Mouse (Mus musculus) NIH3T3 (cell line): Measurements from ENCODE around the gene Plg.

ENCODE experiments used
- DNase-seq: peaks from one replicate; pipeline ENCODE4 v3.0.0-alpha.2; 2012; ENCODE audit warnings: low read depth

The Plg gene

DNA sequence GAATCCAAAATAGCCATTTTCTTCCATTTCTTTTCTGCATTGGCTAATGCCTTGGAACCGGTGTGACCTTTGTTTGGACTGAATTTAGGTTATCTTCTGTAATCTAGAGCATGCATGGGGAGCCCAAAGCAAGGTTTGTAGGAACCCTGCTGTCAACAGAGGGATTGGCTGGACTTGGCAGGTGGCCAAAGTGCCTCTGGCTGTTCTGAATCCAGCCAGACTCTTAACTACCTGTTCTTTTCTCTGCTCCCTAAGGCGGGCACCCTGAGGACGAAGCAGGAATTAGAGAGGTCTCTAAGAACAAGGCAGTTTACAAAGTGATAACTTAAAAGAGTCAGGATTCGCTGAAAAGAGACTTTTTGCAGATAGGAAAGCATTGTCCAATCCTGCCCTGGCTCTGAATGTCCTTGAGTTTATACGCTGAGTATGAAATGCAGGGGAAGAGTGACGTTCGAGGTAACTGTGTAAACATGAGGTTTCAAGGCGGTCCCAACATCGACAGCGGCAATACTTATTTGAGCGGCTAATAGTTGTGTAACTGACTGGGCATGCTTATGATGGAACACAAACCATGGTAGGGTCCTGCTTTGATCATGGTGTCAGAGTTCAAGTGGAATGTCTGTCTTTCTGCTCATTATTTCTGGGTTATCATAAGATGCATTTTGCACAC, 74.6 kb downstream of the Plg start:
- no peak for DNase-seq

DNA sequence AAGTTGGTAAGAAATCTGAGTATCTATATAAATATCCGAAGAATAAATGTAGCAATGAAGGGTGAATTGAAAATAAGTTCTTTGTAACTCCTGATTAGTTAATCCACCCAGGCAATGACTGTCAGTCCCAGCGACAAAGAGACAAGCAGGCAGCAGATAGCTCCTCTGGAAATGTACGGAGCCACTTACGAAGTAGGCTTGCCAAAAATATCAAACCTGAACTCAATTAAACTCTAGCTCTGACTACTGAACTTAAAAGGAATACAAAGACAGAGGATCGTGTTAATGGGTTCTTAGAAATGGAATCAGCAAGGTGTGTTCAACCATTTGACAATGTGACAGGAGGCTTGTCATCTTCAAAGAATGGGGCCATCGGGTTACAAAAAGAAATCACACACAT, 75.3 kb downstream of the Plg start:
- no peak for DNase-seq

DNA sequence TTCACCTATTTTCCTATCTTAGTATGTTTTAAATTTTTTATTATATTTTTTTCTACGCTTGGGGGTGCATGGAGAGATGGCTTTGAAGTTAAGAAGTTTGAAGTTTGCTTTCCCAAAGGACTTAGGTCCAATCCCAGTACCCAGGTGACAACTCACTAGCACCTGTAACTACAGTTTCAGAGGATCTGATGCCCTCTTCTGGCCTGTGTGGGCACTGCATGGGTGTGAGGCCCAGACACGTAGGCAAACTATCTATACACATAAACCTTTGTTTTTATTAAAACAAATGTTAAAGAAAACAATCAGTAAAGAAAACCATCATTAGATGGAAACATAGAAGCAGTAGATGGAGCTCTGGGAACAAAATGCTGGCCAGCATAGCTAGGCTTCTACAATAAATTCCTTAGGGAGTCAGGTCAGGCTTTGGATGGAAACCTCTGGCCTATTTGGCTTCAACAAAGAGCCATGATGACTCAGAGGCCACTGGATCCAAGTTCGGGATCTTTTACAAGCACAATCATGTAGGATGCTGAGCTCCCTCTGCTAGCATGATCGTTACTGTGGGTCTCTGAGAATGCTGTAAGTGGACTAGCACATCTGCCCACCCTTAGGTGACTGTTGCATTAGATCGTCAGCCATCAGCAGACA, 76.9 kb downstream of the Plg start:
- DNase-seq, result peak; percentile 32

GRCm38 (mm10) chr17:12461168-12461567, 82.8 kb downstream of the Plg start:
- DNase-seq, result peak; percentile 4

DNA sequence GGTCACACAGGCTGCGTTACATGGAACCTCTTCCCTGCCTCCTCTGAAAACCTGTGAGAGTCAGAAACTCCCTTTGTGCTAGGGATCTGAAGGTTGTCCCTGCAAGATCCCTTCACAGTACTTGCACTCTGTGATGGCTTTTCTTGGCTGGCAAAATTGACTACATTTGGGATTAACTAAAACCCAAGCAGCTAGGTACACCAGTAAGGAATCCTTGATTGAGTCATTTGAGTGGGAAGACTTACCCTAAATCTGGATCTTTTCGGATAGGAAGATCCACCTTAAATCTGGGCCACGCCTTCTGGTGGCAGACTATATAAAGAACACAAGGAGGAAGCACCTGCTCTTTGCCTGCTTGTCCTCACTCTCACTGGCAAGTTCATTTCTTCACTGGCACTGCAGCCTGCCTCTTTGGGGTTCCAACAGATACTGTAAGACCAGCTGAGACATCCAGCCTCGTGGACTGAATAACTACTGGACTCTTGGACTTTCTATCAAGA, 88.1 kb downstream of the Plg start:
- no peak for DNase-seq

DNA sequence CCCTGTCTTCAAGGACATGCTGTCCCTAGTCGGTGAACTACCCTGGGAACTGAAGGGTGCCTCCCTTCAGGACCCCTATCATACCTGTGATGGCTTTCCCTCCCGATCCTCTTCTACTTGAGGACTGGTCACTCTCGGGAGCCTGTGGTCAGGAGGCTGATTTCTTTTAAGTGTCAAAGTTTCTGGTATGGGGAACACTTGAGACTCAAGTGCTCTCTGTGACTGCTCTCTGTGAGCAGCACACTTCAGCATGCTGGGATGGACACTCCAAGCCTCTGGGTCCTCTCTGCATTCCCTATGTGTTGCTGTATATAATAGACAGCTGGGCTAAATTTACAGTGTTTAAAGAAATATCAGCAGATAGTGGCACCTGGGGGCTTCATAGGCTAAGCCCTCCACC, 89.2 kb downstream of the Plg start:
- no peak for DNase-seq

DNA sequence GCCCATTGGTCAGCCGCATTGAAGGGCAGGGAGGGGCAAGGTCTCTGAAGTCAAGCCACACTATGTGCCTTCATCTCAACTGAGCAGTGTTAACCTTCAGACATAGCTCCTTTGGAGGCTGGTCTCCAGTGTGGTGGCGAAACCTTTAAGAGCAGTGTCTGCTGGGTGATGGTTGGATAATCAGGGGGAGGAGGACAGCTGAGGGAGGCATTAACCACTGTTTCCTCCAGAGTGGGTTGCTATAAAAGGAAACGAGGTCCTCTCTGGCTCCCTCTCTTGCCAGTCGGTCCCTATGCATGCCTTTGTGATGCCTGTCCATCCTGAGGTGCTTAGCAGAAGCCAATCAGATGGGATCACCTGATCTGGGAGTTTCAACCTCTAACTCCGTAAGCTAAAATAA, 90.3 kb downstream of the Plg start:
- DNase-seq, result no peak
